Mouse (Mus musculus): ENCODE data around the gene Prkca. TPM values are rescaled to one million over a fixed set of nuclear protein-coding genes. Genes with fewer than 3 reads are reported as not detected.

Prkca gene
- polyA plus RNA-seq, 1 experiment from 2014 or later = 3.4 TPM

DNA sequence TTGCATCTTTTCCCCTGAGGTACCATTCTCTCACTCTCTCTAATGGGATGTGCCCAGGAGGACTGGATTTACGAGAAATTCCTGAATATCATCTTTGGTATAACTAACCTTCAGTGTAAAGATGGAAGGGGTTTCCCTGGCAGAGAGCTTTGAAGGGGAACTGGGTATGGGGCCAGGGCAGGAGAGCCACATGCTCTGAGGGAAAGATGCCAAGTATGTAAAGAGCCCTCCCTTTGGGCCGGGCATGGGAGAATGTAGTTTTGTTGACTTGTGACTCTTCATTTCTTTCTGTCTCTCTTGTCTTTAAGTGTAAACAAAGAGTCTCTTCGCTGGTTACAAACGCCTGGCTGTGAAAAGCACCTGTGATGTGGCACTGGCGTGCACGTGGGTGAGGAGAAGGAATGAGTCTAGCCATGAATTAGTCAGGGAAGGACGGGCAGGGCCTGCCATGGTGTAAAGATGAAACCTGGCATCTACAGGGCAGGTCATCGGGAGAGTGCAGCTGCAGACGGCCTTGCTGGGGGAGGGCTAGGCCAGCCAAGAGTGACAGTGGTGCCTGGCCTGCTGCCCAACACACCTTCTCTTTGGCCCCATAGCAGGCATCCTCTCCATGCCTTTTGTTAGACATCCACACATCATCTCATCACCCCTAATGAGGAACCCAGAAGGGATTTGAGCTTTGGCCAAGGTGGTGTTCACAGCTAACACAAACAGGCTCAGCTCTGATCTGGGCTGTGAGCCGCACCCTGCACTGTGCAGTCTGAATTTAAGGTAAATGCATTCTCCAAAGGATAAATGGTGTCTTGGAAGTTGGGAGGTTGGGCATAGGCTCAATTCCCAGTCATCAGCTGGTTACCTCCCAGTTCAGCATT is 388.3 kb downstream of the Prkca start:
- Histone ChIP-seq H3K36me3 (replicated peaks) (no peaks in the 10 kb centered on the region), H3K27ac (replicated peaks) (no peak overlapping the region), H3K4me1 (peaks cover 15% of the 10 kb centered on the region), H3K27me3 (replicated peaks; ENCODE audit: low read depth, poor library complexity, severe bottlenecking) (no peaks in the 10 kb centered on the region), H3K9me3 (no peaks in the 10 kb centered on the region), H3K4me3 (no peak overlapping the region)
- no peak for DNase-seq (ENCODE audit: low spot score)
- 88% methylated on average over 10 of the region's 10 CpGs for WGBS

GRCm38 (mm10) chr11:107951431-107951830 is 392.3 kb downstream of the Prkca start:
- no peak for DNase-seq (ENCODE audit: low spot score)
- Histone ChIP-seq H3K9me3 (no peaks in the 10 kb centered on the region), H3K27me3 (replicated peaks; ENCODE audit: low read depth, poor library complexity, severe bottlenecking) (no peaks in the 10 kb centered on the region), H3K4me1 (peaks cover 11% of the 10 kb centered on the region), H3K27ac (replicated peaks) (no peak overlapping the region), H3K4me3 (no peak overlapping the region), H3K36me3 (replicated peaks) (no peaks in the 10 kb centered on the region)
- 91% methylated on average over 11 of the region's 11 CpGs for WGBS

DNA sequence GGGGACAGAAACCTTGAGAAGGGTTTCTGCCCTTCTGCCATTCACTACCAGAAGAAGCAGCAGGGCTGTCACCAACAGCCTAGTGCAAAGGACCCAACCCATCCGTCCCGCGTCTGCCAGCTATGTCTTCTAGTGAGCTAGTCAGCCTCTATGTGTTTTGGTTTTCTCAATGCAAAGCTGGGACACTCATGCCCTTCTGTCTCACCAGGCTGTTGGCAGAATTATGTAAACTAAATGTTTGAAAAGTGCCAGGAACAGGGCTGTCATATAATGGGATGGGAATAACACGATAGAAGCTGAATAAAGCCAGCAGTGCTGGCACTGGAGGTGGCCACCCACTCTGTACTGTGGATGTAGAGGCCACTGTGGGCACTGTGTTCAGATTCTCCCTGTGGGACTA is 393.1 kb downstream of the Prkca start:
- H3K4me1 ChIP-seq = peaks cover 11% of the 10 kb centered on the region
- H3K27me3 ChIP-seq (replicated peaks; ENCODE audit: low read depth, poor library complexity, severe bottlenecking) = no peaks in the 10 kb centered on the region
- no peak overlapping the region for H3K4me3 ChIP-seq
- H3K27ac ChIP-seq (replicated peaks) = no peak overlapping the region
- no peaks in the 10 kb centered on the region for H3K36me3 ChIP-seq (replicated peaks)
- H3K9me3 ChIP-seq = no peaks in the 10 kb centered on the region
- 91% methylated on average over 4 of the region's 4 CpGs for WGBS
- no peak for DNase-seq (ENCODE audit: low spot score)

- H3K4me3 ChIP-seq = no peak overlapping the region
Observed at GRCm38 (mm10) chr11:107950211-107950610, 393.5 kb downstream of the Prkca start.

DNA sequence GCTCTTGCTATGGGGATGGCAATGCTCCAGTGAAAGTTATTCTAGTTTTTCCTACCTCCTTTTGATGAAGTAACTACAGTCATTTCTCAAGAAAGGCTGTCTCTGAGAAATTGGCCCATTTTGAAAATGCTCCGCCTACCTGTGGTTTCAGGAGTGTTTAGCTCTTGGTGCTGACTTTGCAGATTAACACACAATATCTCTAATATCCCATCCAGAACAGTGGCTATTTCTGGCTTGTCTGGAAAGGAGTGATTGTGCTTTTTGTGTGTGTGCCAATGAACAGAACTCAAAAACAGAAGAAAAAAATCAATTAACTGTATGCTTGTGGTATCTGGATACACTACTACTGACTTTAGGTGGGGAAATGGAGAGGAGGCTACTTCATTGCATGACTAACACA is 395.8 kb downstream of the Prkca start:
- H3K4me3 ChIP-seq = no peak overlapping the region
- no peaks in the 10 kb centered on the region for H3K27me3 ChIP-seq (replicated peaks; ENCODE audit: low read depth, poor library complexity, severe bottlenecking)
- H3K9me3 ChIP-seq = no peaks in the 10 kb centered on the region
- DNase-seq (ENCODE audit: low spot score) = no peak
- H3K36me3 ChIP-seq (replicated peaks) = no peaks in the 10 kb centered on the region
- 97% methylated on average over 1 of the region's 1 CpGs for WGBS
- peaks cover 11% of the 10 kb centered on the region for H3K4me1 ChIP-seq
- H3K27ac ChIP-seq (replicated peaks) = no peak overlapping the region

More at GRCm38 (mm10) chr11:107950211-107950610, 393.5 kb downstream of the Prkca start:
- WGBS = 83% methylated on average over 9 of the region's 9 CpGs
- no peaks in the 10 kb centered on the region for H3K36me3 ChIP-seq (replicated peaks)
- no peak for DNase-seq (ENCODE audit: low spot score)
- H3K27ac ChIP-seq (replicated peaks) = no peak overlapping the region
- H3K9me3 ChIP-seq = no peaks in the 10 kb centered on the region
- no peaks in the 10 kb centered on the region for H3K27me3 ChIP-seq (replicated peaks; ENCODE audit: low read depth, poor library complexity, severe bottlenecking)
- peaks cover 11% of the 10 kb centered on the region for H3K4me1 ChIP-seq

GRCm38 (mm10) chr11:107946823-107947222 is 396.9 kb downstream of the Prkca start:
- no peaks in the 10 kb centered on the region for H3K27me3 ChIP-seq (replicated peaks; ENCODE audit: low read depth, poor library complexity, severe bottlenecking)
- H3K4me1 ChIP-seq = peaks cover 11% of the 10 kb centered on the region
- DNase-seq (ENCODE audit: low spot score) = no peak
- H3K27ac ChIP-seq (replicated peaks) = no peak overlapping the region
- WGBS = 64% methylated on average over 5 of the region's 5 CpGs
- no peaks in the 10 kb centered on the region for H3K9me3 ChIP-seq
- H3K36me3 ChIP-seq (replicated peaks) = no peaks in the 10 kb centered on the region
- H3K4me3 ChIP-seq = no peak overlapping the region

- Histone ChIP-seq H3K9me3 (peaks cover 13% of the 10 kb centered on the region), H3K27ac (replicated peaks) (no peak overlapping the region), H3K36me3 (replicated peaks) (0 out of 2 replicates have a peak, but pooled peaks cover 5% of the 10 kb centered on the region), H3K4me1 (peaks cover under 1% of the 10 kb centered on the region; the same call in 1 of the 2 replicates), H3K4me3 (no peak overlapping the region), H3K27me3 (replicated peaks; ENCODE audit: low read depth, poor library complexity, severe bottlenecking) (no peaks in the 10 kb centered on the region)
- 89% methylated on average over 2 of the region's 2 CpGs for WGBS
- no peak for DNase-seq (ENCODE audit: low spot score)
Observed at GRCm38 (mm10) chr11:107936929-107937328, 406.8 kb downstream of the Prkca start.

DNA sequence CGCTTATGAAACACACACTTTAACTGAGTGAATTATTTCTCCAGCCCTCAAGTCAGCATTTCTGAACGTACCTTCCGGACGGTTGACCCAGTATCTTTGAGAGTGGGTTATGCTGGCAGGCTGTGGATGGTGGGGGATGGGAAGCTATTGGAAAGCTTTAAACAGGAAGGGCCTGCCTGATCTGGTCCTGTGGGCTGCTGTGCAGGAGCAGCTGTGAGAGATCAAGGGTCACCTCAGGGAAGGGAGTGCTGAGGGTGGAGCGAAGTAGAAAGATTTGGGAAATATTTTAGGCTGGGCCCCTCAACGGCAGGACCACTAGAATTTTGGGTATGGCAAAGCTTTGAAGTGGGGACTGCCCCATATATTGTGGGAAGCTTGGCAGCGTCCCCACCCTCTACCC is 412.0 kb downstream of the Prkca start:
- 70% methylated on average over 7 of the region's 7 CpGs for WGBS
- H3K4me3 ChIP-seq = no peak overlapping the region
- DNase-seq (ENCODE audit: low spot score) = no peak

DNA sequence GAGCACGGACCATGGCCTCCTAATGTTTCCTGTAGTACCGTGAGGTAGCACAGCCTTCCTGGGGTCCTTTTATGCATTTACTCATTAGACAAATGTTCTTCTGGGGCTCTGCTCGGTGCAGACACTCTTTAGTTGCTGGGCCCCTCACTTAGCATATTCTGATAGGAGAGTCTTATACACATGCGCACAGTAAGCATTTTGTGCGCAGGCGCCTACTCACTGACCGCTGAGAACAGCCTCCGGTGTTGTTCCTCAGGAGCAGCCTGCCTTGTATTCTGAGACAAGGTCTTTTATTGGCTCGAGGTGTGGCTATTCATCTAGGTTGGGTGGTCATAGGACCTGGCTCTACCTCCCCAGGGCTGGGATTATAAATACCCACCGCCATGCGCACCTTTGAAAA is 412.4 kb downstream of the Prkca start:
- peaks cover 5% of the 10 kb centered on the region; the same call in 1 of the 2 replicates for H3K4me1 ChIP-seq
- H3K36me3 ChIP-seq (replicated peaks) = no peaks in the 10 kb centered on the region
- DNase-seq (ENCODE audit: low spot score) = no peak
- 93% methylated on average over 11 of the region's 11 CpGs for WGBS
- H3K27ac ChIP-seq (replicated peaks) = no peak overlapping the region
- no peaks in the 10 kb centered on the region for H3K27me3 ChIP-seq (replicated peaks; ENCODE audit: low read depth, poor library complexity, severe bottlenecking)
- H3K4me3 ChIP-seq = no peak overlapping the region
- no peaks in the 10 kb centered on the region for H3K9me3 ChIP-seq

More for the DNA sequence above, 412.0 kb downstream of the Prkca start:
- H3K9me3 ChIP-seq = no peaks in the 10 kb centered on the region
- H3K4me1 ChIP-seq = peaks cover 5% of the 10 kb centered on the region; the same call in 1 of the 2 replicates
- no peaks in the 10 kb centered on the region for H3K36me3 ChIP-seq (replicated peaks)
- no peaks in the 10 kb centered on the region for H3K27me3 ChIP-seq (replicated peaks; ENCODE audit: low read depth, poor library complexity, severe bottlenecking)
- no peak overlapping the region for H3K27ac ChIP-seq (replicated peaks)

GRCm38 (mm10) chr11:107929712-107930111 is 414.0 kb downstream of the Prkca start:
- no peaks in the 10 kb centered on the region for H3K9me3 ChIP-seq
- WGBS = 59% methylated on average over 3 of the region's 3 CpGs

DNA sequence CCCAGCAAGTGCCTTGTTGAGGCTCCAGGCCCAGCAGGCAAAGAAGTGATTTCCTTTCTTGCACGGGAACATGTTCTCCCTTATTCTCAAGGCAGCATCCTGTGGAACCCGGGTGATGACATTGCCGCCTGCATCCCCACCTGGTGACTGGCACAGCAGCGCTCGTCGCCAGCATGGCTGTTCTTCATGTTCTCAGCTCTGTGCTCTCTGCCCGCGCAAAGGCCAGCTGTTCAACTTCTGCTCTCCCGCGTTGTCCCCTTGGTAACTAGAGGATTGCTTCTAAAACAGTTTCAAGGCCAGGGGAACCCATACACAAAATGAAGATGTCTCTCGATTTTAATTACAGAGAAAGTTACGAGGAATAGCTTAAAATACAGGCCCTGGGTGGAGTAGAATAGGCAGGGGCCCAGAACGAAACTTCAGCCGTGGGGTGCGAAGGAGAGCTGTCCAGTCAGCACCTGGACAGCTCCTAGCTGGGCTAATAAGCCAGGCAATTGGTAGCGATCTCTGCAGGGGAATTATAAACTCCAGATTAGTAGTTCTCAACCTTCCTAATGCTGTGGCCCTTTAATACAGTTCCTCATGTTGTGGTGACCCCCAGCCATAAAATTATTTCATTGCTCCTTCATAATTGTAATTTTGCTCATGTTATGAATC is 423.7 kb downstream of the Prkca start:
- 48% methylated on average over 16 of the region's 16 CpGs for WGBS

More at GRCm38 (mm10) chr11:107929712-107930111, 414.0 kb downstream of the Prkca start:
- peaks cover 5% of the 10 kb centered on the region; the same call in 1 of the 2 replicates for H3K4me1 ChIP-seq
- H3K36me3 ChIP-seq (replicated peaks) = no peaks in the 10 kb centered on the region
- H3K27ac ChIP-seq (replicated peaks) = no peak overlapping the region
- no peak for DNase-seq (ENCODE audit: low spot score)
- H3K4me3 ChIP-seq = no peak overlapping the region
- H3K27me3 ChIP-seq (replicated peaks; ENCODE audit: low read depth, poor library complexity, severe bottlenecking) = no peaks in the 10 kb centered on the region

DNA sequence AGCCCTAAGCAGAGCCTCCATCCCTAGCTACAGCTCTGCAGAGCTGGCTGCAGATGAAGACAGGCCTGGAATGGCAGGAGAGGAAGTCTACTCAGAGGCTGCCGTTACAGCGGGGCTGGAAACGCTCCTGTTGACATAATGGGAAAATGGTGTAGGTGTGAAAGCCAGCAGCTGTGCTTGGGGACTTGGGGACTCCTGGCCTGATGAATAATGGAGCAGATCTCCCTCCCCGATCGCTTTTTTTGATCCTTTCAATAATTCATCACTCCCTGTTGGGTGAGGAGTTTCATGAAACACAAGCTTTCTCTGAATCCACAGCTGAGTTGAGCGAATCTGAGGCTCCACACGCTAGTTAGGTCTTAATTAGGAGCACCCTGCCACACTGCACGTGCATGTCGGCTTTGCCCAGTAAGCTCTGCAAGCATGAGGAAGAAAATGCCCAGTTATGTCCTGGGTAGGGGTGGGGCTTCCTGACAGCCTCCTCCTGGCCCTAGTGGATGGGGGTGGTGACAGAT is 425.9 kb downstream of the Prkca start:
- Histone ChIP-seq H3K27me3 (replicated peaks; ENCODE audit: low read depth, poor library complexity, severe bottlenecking) (peaks cover 36% of the 10 kb centered on the region), H3K36me3 (replicated peaks) (no peaks in the 10 kb centered on the region), H3K9me3 (no peaks in the 10 kb centered on the region), H3K27ac (replicated peaks) (no peak overlapping the region), H3K4me1 (peaks cover 12% of the 10 kb centered on the region), H3K4me3 (no peak overlapping the region)
- 72% methylated on average over 9 of the region's 9 CpGs for WGBS
- DNase-seq (ENCODE audit: low spot score) = no peak

More for the DNA sequence above, 423.7 kb downstream of the Prkca start:
- H3K36me3 ChIP-seq (replicated peaks) = no peaks in the 10 kb centered on the region
- no peak overlapping the region for H3K4me3 ChIP-seq
- no peak overlapping the region for H3K27ac ChIP-seq (replicated peaks)
- H3K4me1 ChIP-seq = peaks cover 3% of the 10 kb centered on the region
- H3K27me3 ChIP-seq (replicated peaks; ENCODE audit: low read depth, poor library complexity, severe bottlenecking) = peaks cover 14% of the 10 kb centered on the region
- DNase-seq (ENCODE audit: low spot score) = peak; percentile 56
- H3K9me3 ChIP-seq = no peaks in the 10 kb centered on the region
